Mouse (Mus musculus): Measurements from ENCODE around the gene Fam71b.

- TF ChIP-seq CHD2 (IDR thresholded peaks at IDR 0.05; ENCODE audit: low read depth, low read length) (no peak), MAFK (IDR thresholded peaks at IDR 0.05; ENCODE audit: insufficient read depth, low read depth, low read length) (no peak), ZC3H11A (IDR thresholded peaks at IDR 0.05; ENCODE audit: borderline replicate concordance, low read depth, low read length) (no peak)
Observed at GRCm38 (mm10) chr11:46401555-46401954, 5.2 kb downstream of the Fam71b start.
